Comparison of ENCODE assay signal across 9 mouse cellular contexts in the genomic region with DNA sequence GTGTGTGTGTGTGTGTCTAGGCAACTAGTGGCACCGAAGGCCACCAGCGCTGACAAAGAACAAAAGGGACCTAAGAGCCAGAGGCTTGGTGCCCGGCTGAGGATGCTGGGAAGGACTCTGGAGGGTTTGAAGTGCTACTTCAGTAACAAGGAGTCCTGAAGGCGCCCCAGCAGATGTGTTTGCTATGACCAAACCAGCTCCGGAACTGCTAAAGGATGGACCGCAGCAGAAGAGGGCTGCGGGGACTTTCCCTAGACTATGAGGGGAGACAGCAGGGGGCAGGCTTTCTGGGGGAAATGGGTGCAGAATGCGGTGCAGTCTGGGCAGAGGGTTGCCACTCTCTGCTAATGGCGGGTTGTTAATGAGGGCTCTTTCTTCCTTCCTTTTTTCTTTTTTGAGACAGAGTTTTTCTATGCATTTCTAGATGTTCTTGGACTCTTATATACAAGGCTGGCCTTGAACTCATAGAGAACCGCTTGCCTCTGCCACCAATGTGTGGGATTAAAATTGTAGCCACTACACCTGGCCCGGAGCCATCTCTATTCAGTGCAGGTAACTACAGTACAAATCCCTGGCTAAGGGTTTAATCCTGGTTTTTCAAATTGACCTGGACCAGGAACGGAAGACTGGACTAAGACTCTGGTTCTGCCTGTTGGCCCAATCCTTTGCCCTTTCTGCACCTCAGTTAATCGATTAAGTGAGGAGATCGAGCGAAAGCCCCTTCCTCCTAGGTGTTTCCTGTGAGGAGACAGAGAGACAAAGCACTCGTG. TPM values are rescaled to one million over a fixed set of nuclear protein-coding genes. Genes with fewer than 3 reads are reported as not detected.
A peak's percentile ranks its signal among the peaks of the same experiment; 100 is the strongest.
DNase-seq lines count a peak whose midpoint lies in the region; ATAC-seq lines count a peak whose summit lies in the region.
"Had no signal": no experiment of that assay in that cellular context is flagged by ENCODE, and none has a peak within 500 bp of the region (broad histone marks: within the 10 kb centered on the region; RNA-seq: fewer than 3 reads in every experiment).

No protein-coding gene starts in this region.

- H3K27ac ChIP-seq in heart, embryonic 10.5 days = peak overlapping the region; percentile 97
- H3K27ac ChIP-seq in forebrain, embryonic 14.5 days (ENCODE audit: low read depth, low read length) = peak overlapping the region; percentile 97
- peak overlapping the region; percentile 95 for H3K27ac ChIP-seq in midbrain, embryonic 12.5 days (replicated peaks)

- no peaks in the 10 kb centered on the region for H3K9me3 ChIP-seq in heart, embryonic 10.5 days
- H3K9me3 ChIP-seq in forebrain, embryonic 14.5 days (replicated peaks; ENCODE audit: control insufficient read depth, low read length) = no peaks in the 10 kb centered on the region
- H3K9me3 ChIP-seq in midbrain, embryonic 12.5 days = no peaks in the 10 kb centered on the region

- H3K4me2 ChIP-seq in forebrain, embryonic 14.5 days (ENCODE audit: low read length) = peak overlapping the region; percentile 84
- H3K4me2 ChIP-seq in midbrain, embryonic 12.5 days (replicated peaks) = peak overlapping the region; percentile 74

- H3K27me3 ChIP-seq in heart, embryonic 10.5 days (ENCODE audit: insufficient read depth, poor library complexity, severe bottlenecking) = 0 out of 2 replicates have a peak, but pooled peaks cover 6% of the 10 kb centered on the region
- no peaks in the 10 kb centered on the region for H3K27me3 ChIP-seq in forebrain, embryonic 14.5 days (replicated peaks; ENCODE audit: control insufficient read depth, insufficient read depth, low read length)
- H3K27me3 ChIP-seq in midbrain, embryonic 12.5 days = peaks cover 20% of the 10 kb centered on the region

- peak overlapping the region; percentile 71 for H3K9ac ChIP-seq in forebrain, embryonic 14.5 days (ENCODE audit: low read length)
- peak overlapping the region; percentile 66 for H3K9ac ChIP-seq in midbrain, embryonic 12.5 days (replicated peaks)

- DNase-seq in heart, embryonic 10.5 days (ENCODE audit: low spot score) = no peak
- DNase-seq in heart, adult 8-10 months (ENCODE audit: low spot score) = no peak
- peak; percentile 49 for DNase-seq in ES-CJ7 (ENCODE audit: low read depth, low spot score)
- no peak for DNase-seq in forebrain, embryonic 14.5 days (ENCODE audit: low spot score)
- peak; percentile 46 to 74 for DNase-seq in kidney, postnatal 36 days
- DNase-seq in retina, embryonic 14.5 days (ENCODE audit: low spot score) = no peak
- no peak for DNase-seq in embryo, embryonic 11 days

- no peak for ATAC-seq in forebrain, embryonic 14.5 days
- ATAC-seq in midbrain, embryonic 12.5 days (ENCODE audit: low FRiP score, low read depth) = no peak

- H3K4me3 ChIP-seq in heart, embryonic 10.5 days = peak overlapping the region; percentile 75
- peak overlapping the region; percentile 56 for H3K4me3 ChIP-seq in forebrain, embryonic 14.5 days (ENCODE audit: low read depth, low read length)
- peak overlapping the region; percentile 54 for H3K4me3 ChIP-seq in midbrain, embryonic 12.5 days

- peaks cover 6% of the 10 kb centered on the region for H3K36me3 ChIP-seq in heart, embryonic 10.5 days
- H3K36me3 ChIP-seq in forebrain, embryonic 14.5 days (ENCODE audit: control insufficient read depth, insufficient read depth, low read length) = no peaks in the 10 kb centered on the region
- no peaks in the 10 kb centered on the region for H3K36me3 ChIP-seq in midbrain, embryonic 12.5 days

- peaks cover 40% of the 10 kb centered on the region for H3K4me1 ChIP-seq in heart, embryonic 10.5 days
- H3K4me1 ChIP-seq in forebrain, embryonic 14.5 days (ENCODE audit: control insufficient read depth, insufficient read depth, low read length) = peaks cover 7% of the 10 kb centered on the region; the same call in 1 of the 2 replicates
- peaks cover 31% of the 10 kb centered on the region for H3K4me1 ChIP-seq in midbrain, embryonic 12.5 days

- 29% methylated on average over 16 of the region's 16 CpGs for WGBS in heart, embryonic 10.5 days
- WGBS in forebrain, embryonic 14.5 days = 32% methylated on average over 16 of the region's 16 CpGs
- 37% methylated on average over 16 of the region's 16 CpGs for WGBS in midbrain, embryonic 12.5 days

RNA-seq across cellular contexts. Expression of a gene that starts 1.0 kb away (rescaled TPM):
- 57.8 and 63.7 TPM in 2 replicates for polyA plus RNA-seq in heart, embryonic 10.5 days (2016; fragmentation: Nextera tagmentation; extraction: Ambion mirVana)
- total RNA-seq in heart, adult 8-10 months (2022) = 10 to 100 TPM; 67.0 to 71.0 (median 70.2) TPM
- 66.9 and 70.7 TPM in 2 replicates for polyA plus RNA-seq in forebrain, embryonic 14.5 days (2014; fragmentation: Nextera tagmentation; extraction: Ambion mirVana)
- 39.1 and 41.4 TPM in 2 replicates for polyA plus RNA-seq in midbrain, embryonic 12.5 days (2016; fragmentation: Nextera tagmentation; extraction: Ambion mirVana)

RNA-seq across cellular contexts. Expression of a gene that starts 15.3 kb away (rescaled TPM):
- polyA plus RNA-seq in heart, embryonic 10.5 days (2016; fragmentation: Nextera tagmentation; extraction: Ambion mirVana) = 8.5 and 8.6 TPM in 2 replicates
- total RNA-seq in heart, adult 8-10 months (2022) = 1 to 10 TPM in 3 of 4 experiments, under 1 TPM in 1; 0.88 to 2.4 (median 1.2) TPM
- 57.0 and 78.5 TPM in 2 replicates for polyA plus RNA-seq in forebrain, embryonic 14.5 days (2014; fragmentation: Nextera tagmentation; extraction: Ambion mirVana)
- polyA plus RNA-seq in midbrain, embryonic 12.5 days (2016; fragmentation: Nextera tagmentation; extraction: Ambion mirVana) = 27.8 and 29.3 TPM in 2 replicates

RNA-seq across cellular contexts. Expression of a gene that starts 22.0 kb away (rescaled TPM):
- 2.7 and 10.2 TPM in 2 replicates for polyA plus RNA-seq in heart, embryonic 10.5 days (2016; fragmentation: Nextera tagmentation; extraction: Ambion mirVana)
- under 1 TPM in 1 of 4 experiments, not detected in 3; 0.28 TPM for total RNA-seq in heart, adult 8-10 months (2022)
- 5.9 and 9.0 TPM in 2 replicates for polyA plus RNA-seq in forebrain, embryonic 14.5 days (2014; fragmentation: Nextera tagmentation; extraction: Ambion mirVana)
- 2.3 and 2.8 TPM in 2 replicates for polyA plus RNA-seq in midbrain, embryonic 12.5 days (2016; fragmentation: Nextera tagmentation; extraction: Ambion mirVana)
- total RNA-seq: neutrophil, adult 5-6 weeks had no signal

RNA-seq across cellular contexts. Expression of a gene that starts 56.0 kb away (rescaled TPM):
- polyA plus RNA-seq in heart, embryonic 10.5 days (2016; fragmentation: Nextera tagmentation; extraction: Ambion mirVana) = 24.5 and 27.6 TPM in 2 replicates
- total RNA-seq in heart, adult 8-10 months (2022) = 10 to 100 TPM; 43.8 to 49.3 (median 45.5) TPM
- 36.3 and 38.8 TPM in 2 replicates for polyA plus RNA-seq in forebrain, embryonic 14.5 days (2014; fragmentation: Nextera tagmentation; extraction: Ambion mirVana)
- polyA plus RNA-seq in midbrain, embryonic 12.5 days (2016; fragmentation: Nextera tagmentation; extraction: Ambion mirVana) = 27.6 and 28.3 TPM in 2 replicates

RNA-seq across cellular contexts. Expression of a gene that starts 56.8 kb away (rescaled TPM):
- 99.4 and 134 TPM in 2 replicates for polyA plus RNA-seq in heart, embryonic 10.5 days (2016; fragmentation: Nextera tagmentation; extraction: Ambion mirVana)
- total RNA-seq in heart, adult 8-10 months (2022) = 10 to 100 TPM; 18.0 to 31.3 (median 23.7) TPM
- 89.1 and 92.7 TPM in 2 replicates for polyA plus RNA-seq in forebrain, embryonic 14.5 days (2014; fragmentation: Nextera tagmentation; extraction: Ambion mirVana)
- polyA plus RNA-seq in midbrain, embryonic 12.5 days (2016; fragmentation: Nextera tagmentation; extraction: Ambion mirVana) = 118 and 119 TPM in 2 replicates

Comparison
In these comparisons a context has a peak if more than half of its experiments do, and no peak if none do; other contexts are left out.
1. DNase-seq: peak in ES-CJ7 (single experiment) and kidney, postnatal 36 days (2 of 2); none in heart, embryonic 10.5 days (single experiment), heart, adult 8-10 months (single experiment), forebrain, embryonic 14.5 days (single experiment), retina, embryonic 14.5 days (single experiment) and embryo, embryonic 11 days (single experiment).
2. Peak in every context shown above with its lines, with median percentiles within 50 percentile points of each other: H3K27ac ChIP-seq and H3K4me3 ChIP-seq.